20 mouse cellular contexts compared by ENCODE assay signal in genomic region chr3:89623531-89623930, GRCm38 (mm10).
DNase-seq lines count a peak whose midpoint lies in the region; ATAC-seq lines count a peak whose summit lies in the region.
"Had no signal": no experiment of that assay in that cellular context is flagged by ENCODE, and none has a peak within 500 bp of the region (broad histone marks: within the 10 kb centered on the region; RNA-seq: fewer than 3 reads in every experiment).

No protein-coding gene starts in this region.

- peak overlapping the region; percentile 74; the same call in 1 of the 2 replicates for H3K27ac ChIP-seq in midbrain, embryonic 10.5 days (replicated peaks)
- no peak overlapping the region for H3K27ac ChIP-seq in midbrain, embryonic 11.5 days (ENCODE audit: low read depth, low read length)
- peak overlapping the region; percentile 67; the same call in 1 of the 2 replicates for H3K27ac ChIP-seq in forebrain, embryonic 14.5 days (ENCODE audit: low read depth, low read length)
- no peak overlapping the region for H3K27ac ChIP-seq in heart, embryonic 11.5 days (ENCODE audit: low read depth, low read length)
- H3K27ac ChIP-seq: embryonic facial prominence, embryonic 13.5 days; heart, adult 2 months; lung, embryonic 15.5 days; macrophage; stomach, embryonic 15.5 days had no signal

- H3K36me3 ChIP-seq in midbrain, embryonic 10.5 days = no peaks in the 10 kb centered on the region
- H3K36me3 ChIP-seq in midbrain, embryonic 11.5 days (ENCODE audit: control insufficient read depth, insufficient read depth, low read length) = no peaks in the 10 kb centered on the region
- H3K36me3 ChIP-seq in forebrain, embryonic 14.5 days (ENCODE audit: control insufficient read depth, insufficient read depth, low read length) = no peaks in the 10 kb centered on the region
- no peaks in the 10 kb centered on the region for H3K36me3 ChIP-seq in heart, embryonic 11.5 days (ENCODE audit: control insufficient read depth, insufficient read depth, low read length)
- H3K36me3 ChIP-seq: embryonic facial prominence, embryonic 13.5 days; lung, embryonic 15.5 days; neural tube, embryonic 13.5 days; stomach, embryonic 15.5 days had no signal

- WGBS in midbrain, embryonic 10.5 days = 18% methylated on average over 4 of the region's 4 CpGs
- WGBS in midbrain, embryonic 11.5 days = 22% methylated on average over 4 of the region's 4 CpGs
- WGBS in forebrain, embryonic 14.5 days = 18% methylated on average over 4 of the region's 4 CpGs
- 25% methylated on average over 4 of the region's 4 CpGs for WGBS in heart, embryonic 11.5 days (ENCODE audit: insufficient replicate concordance)

- no peak overlapping the region for H3K4me3 ChIP-seq in midbrain, embryonic 10.5 days
- H3K4me3 ChIP-seq in midbrain, embryonic 11.5 days (ENCODE audit: low read depth, low read length) = no peak overlapping the region
- no peak overlapping the region for H3K4me3 ChIP-seq in forebrain, embryonic 14.5 days (ENCODE audit: low read depth, low read length)
- no peak overlapping the region for H3K4me3 ChIP-seq in heart, embryonic 11.5 days (ENCODE audit: low read depth, low read length)
- H3K4me3 ChIP-seq: embryonic facial prominence, embryonic 13.5 days; heart, adult 2 months; lung, embryonic 15.5 days; neural tube, embryonic 13.5 days; stomach, embryonic 15.5 days had no signal

- 0 out of 2 replicates have a peak, but pooled peaks have one; percentile 41 for ATAC-seq in frontal cortex, adult (ENCODE audit: low TSS enrichment)
- no peak for ATAC-seq in midbrain, embryonic 11.5 days (ENCODE audit: low FRiP score)
- no peak for ATAC-seq in forebrain, embryonic 14.5 days
- no peak for ATAC-seq in erythroid progenitor cell, adult 5-6 weeks (replicated peaks; ENCODE audit: low FRiP score, poor library complexity, severe bottlenecking)
- no peak for ATAC-seq in heart, embryonic 11.5 days (replicated peaks; ENCODE audit: insufficient number of reproducible peaks, low FRiP score, low TSS enrichment)
- ATAC-seq: inflammation-experienced regulatory T-cells, adult 6 months; Patski had no signal

- H3K4me1 ChIP-seq in midbrain, embryonic 10.5 days = peaks cover 60% of the 10 kb centered on the region
- peaks cover 32% of the 10 kb centered on the region for H3K4me1 ChIP-seq in midbrain, embryonic 11.5 days (ENCODE audit: control insufficient read depth, insufficient read depth, low read length)
- H3K4me1 ChIP-seq in forebrain, embryonic 14.5 days (ENCODE audit: control insufficient read depth, insufficient read depth, low read length) = peaks cover 36% of the 10 kb centered on the region
- no peaks in the 10 kb centered on the region for H3K4me1 ChIP-seq in heart, embryonic 11.5 days (ENCODE audit: control insufficient read depth, insufficient read depth, low read length)
- H3K4me1 ChIP-seq: lung, embryonic 15.5 days; stomach, embryonic 15.5 days had no signal

- no peaks in the 10 kb centered on the region for H3K27me3 ChIP-seq in midbrain, embryonic 10.5 days (ENCODE audit: low read depth, poor library complexity, severe bottlenecking)
- H3K27me3 ChIP-seq in midbrain, embryonic 11.5 days (ENCODE audit: control insufficient read depth, insufficient read depth, low read length) = no peaks in the 10 kb centered on the region
- H3K27me3 ChIP-seq in forebrain, embryonic 14.5 days (replicated peaks; ENCODE audit: control insufficient read depth, insufficient read depth, low read length) = no peaks in the 10 kb centered on the region
- no peaks in the 10 kb centered on the region for H3K27me3 ChIP-seq in heart, embryonic 11.5 days (ENCODE audit: control insufficient read depth, insufficient read depth, low read length)
- H3K27me3 ChIP-seq: embryonic facial prominence, embryonic 13.5 days; lung, embryonic 15.5 days; neural tube, embryonic 13.5 days; stomach, embryonic 15.5 days had no signal

- no peak for DNase-seq in frontal cortex, postnatal 36 days (ENCODE audit: low spot score in 2 of 2)
- no peak for DNase-seq in midbrain, embryonic 10.5 days (ENCODE audit: low spot score)
- no peak for DNase-seq in midbrain, embryonic 11.5 days (ENCODE audit: low spot score, missing footprints)
- DNase-seq in ZHBTc4 (ENCODE audit: low read depth, low spot score) = peak; percentile 74
- no peak for DNase-seq in forebrain, embryonic 14.5 days (ENCODE audit: low spot score)
- DNase-seq: cerebellum, postnatal 14 days; gastrocnemius, postnatal 10 days; heart, adult 2 months; right cerebral cortex, postnatal 14 days had no signal

- H3K4me2 ChIP-seq in midbrain, embryonic 11.5 days = no peak overlapping the region
- H3K4me2 ChIP-seq in forebrain, embryonic 14.5 days (ENCODE audit: low read length) = no peak overlapping the region
- H3K4me2 ChIP-seq in heart, embryonic 11.5 days = no peak overlapping the region
- H3K4me2 ChIP-seq: embryonic facial prominence, embryonic 13.5 days; liver, embryonic 11.5 days; lung, embryonic 15.5 days; neural tube, embryonic 13.5 days; stomach, embryonic 15.5 days had no signal

- H3K9ac ChIP-seq in midbrain, embryonic 11.5 days (ENCODE audit: low read length) = no peak overlapping the region
- no peak overlapping the region for H3K9ac ChIP-seq in forebrain, embryonic 14.5 days (ENCODE audit: low read length)
- H3K9ac ChIP-seq in heart, embryonic 11.5 days (ENCODE audit: low read depth, low read length) = no peak overlapping the region
- H3K9ac ChIP-seq: embryonic facial prominence, embryonic 13.5 days; lung, embryonic 15.5 days; stomach, embryonic 15.5 days had no signal

- H3K9me3 ChIP-seq in midbrain, embryonic 10.5 days (replicated peaks) = no peaks in the 10 kb centered on the region
- no peaks in the 10 kb centered on the region for H3K9me3 ChIP-seq in midbrain, embryonic 11.5 days (ENCODE audit: control insufficient read depth, low read length)
- no peaks in the 10 kb centered on the region for H3K9me3 ChIP-seq in forebrain, embryonic 14.5 days (replicated peaks; ENCODE audit: control insufficient read depth, low read length)
- no peaks in the 10 kb centered on the region for H3K9me3 ChIP-seq in heart, embryonic 11.5 days (replicated peaks; ENCODE audit: control insufficient read depth, low read length)
- H3K9me3 ChIP-seq: embryonic facial prominence, embryonic 13.5 days; lung, embryonic 15.5 days; neural tube, embryonic 13.5 days; stomach, embryonic 15.5 days had no signal

Comparison
In these comparisons a context has a peak if more than half of its experiments do, and no peak if none do; other contexts are left out.
1. H3K27ac ChIP-seq: peak in midbrain, embryonic 10.5 days (single experiment) and forebrain, embryonic 14.5 days (single experiment); none in midbrain, embryonic 11.5 days (single experiment) and heart, embryonic 11.5 days (single experiment).